Mouse (Mus musculus): ENCODE results near the gene Ppp1r3e. TPM values are rescaled to one million over a fixed set of nuclear protein-coding genes. Genes with fewer than 3 reads are reported as not detected.

Gene Ppp1r3e
- polyA plus RNA-seq, 1 experiment: 20.3 TPM

DNA sequence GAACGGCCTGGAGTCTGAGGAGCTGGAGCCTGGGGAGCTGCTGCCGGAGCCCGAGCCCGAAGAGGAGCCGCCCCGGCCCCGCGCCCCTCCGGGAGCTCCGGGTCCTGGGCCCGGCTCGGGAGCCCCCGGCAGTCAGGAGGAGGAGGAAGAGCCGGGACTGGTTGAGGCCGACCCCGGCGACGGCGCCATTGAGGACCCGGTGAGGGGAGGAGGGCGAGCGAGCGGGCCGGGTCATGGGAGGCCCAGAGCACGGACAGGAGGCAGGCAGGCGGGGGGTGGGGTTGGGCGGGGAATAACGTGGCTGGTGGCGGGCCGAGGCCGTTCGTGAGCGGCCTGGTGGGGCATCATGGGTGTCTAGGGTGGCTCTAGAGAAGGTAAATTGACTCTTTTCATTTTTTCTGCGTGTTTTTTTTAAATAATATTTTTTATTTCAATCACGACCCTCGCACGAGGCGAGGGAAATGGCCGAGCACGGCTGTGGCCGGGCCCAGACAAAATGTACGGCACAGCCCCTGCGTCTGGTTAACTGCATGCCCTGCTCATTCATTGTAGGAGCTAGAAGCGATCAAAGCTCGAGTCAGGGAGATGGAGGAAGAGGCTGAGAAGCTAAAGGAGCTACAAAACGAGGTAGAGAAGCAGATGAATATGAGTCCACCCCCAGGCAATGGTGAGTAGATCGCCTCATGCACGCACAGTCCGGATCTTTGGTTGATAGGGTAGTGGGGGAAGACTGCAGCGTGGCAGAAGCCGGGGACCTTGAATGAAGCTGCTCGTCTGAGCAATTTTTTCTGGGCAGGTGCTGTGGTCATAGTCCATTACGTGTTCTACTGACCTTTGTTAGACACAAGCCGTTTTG, 17.2 kb upstream of the Ppp1r3e start:
- Histone ChIP-seq H3K4me1 (ENCODE audit: control insufficient read depth, insufficient read depth, insufficient read length, low read length) (no peaks in the 10 kb centered on the region; the same call in 1 of the 2 replicates), H3K4me3 (ENCODE audit: insufficient read depth, low read depth, low read length) (peak overlapping the region; percentile 89), H3K27ac (replicated peaks; ENCODE audit: low read depth, low read length) (peak overlapping the region; percentile 46; the same call in 1 of the 2 replicates)

DNA sequence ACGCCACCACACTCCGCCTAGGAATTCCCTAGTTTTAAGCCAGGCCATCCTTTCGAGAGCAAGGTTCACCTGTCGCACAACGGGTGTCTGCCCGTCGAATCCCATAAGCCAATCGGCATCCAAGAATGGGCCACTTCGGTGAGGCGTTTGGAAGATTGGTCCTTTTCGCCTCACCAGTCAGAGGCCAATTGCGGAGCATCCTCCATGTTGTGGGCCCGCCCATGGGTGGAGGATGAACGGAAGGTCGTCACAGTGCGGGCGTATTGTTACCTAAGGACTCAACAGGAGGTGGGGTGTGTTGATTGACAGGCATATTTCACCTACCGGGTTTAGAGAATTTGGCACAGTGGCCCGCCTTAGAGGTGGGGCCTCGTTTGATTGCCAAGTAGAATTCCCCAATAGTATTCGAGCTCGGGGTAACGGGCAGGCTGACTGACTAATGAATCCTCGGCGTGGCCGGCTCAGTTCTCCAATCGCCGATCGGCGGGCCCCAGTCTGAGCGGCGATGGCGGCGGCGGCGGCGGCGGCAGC, 16.4 kb upstream of the Ppp1r3e start:
- Histone ChIP-seq H3K27ac (replicated peaks; ENCODE audit: low read depth, low read length) (peak overlapping the region; percentile 78), H3K4me1 (ENCODE audit: control insufficient read depth, insufficient read depth, insufficient read length, low read length) (no peaks in the 10 kb centered on the region; the same call in 1 of the 2 replicates), H3K4me3 (ENCODE audit: insufficient read depth, low read depth, low read length) (peak overlapping the region; percentile 64)

DNA sequence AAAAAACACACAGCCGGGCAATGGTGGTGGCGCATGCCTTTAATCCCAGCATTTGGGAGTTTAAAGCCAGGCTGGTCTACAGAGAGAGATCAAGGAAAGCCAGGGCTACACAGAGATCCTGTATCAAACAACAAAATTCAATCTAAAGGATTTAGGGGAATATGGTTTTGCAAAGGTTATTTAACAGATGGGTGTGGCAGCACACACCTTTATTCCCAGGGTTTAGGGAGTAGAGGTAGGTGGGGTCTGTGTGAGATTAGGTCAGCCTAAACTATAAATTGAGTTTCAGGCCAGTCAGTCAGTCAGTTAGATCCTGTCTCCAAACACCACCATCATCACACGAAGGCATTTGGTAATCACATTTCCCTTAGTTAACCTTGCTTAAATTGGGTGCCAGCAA, 14.8 kb upstream of the Ppp1r3e start, which contains the start of gene Pabpn1:
Pabpn1 (plus strand) TSS at position 301 of the 400 bp plus-strand sequence.
- H3K4me3 ChIP-seq (ENCODE audit: insufficient read depth, low read depth, low read length): peak within 1 kb of the TSS; percentile 64
- peak within 1 kb of the TSS; percentile 78 for H3K27ac ChIP-seq (replicated peaks; ENCODE audit: low read depth, low read length)
- H3K4me1 ChIP-seq (ENCODE audit: control insufficient read depth, insufficient read depth, insufficient read length, low read length): no peaks in the 10 kb centered on the region; the same call in 1 of the 2 replicates

DNA sequence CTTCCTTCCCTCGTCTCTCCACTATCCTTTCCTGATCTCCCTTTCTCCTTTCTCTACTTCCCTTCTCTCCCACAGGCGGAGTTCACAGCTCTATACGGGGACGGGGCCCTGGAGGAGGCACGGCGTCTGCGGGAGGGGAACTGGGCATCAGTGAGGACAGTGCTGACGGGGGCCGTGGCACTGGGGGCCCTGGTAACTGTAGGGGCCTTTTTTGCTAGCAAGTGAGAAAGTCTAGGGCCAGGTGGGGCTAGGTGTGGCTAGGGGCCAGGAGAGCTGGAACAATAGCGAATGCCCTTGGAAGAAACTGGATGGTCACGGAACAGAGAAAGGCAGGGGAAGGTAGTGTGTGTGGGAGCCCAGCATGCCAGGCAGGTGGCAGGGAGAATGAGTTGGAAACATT, 8.0 kb upstream of the Ppp1r3e start:
- no peak overlapping the region for H3K4me3 ChIP-seq (ENCODE audit: insufficient read depth, low read depth, low read length)
- no peak overlapping the region for H3K27ac ChIP-seq (replicated peaks; ENCODE audit: low read depth, low read length)
- 0 out of 2 replicates have a peak, but pooled peaks cover 2% of the 10 kb centered on the region for H3K4me1 ChIP-seq (ENCODE audit: control insufficient read depth, insufficient read depth, insufficient read length, low read length)

DNA sequence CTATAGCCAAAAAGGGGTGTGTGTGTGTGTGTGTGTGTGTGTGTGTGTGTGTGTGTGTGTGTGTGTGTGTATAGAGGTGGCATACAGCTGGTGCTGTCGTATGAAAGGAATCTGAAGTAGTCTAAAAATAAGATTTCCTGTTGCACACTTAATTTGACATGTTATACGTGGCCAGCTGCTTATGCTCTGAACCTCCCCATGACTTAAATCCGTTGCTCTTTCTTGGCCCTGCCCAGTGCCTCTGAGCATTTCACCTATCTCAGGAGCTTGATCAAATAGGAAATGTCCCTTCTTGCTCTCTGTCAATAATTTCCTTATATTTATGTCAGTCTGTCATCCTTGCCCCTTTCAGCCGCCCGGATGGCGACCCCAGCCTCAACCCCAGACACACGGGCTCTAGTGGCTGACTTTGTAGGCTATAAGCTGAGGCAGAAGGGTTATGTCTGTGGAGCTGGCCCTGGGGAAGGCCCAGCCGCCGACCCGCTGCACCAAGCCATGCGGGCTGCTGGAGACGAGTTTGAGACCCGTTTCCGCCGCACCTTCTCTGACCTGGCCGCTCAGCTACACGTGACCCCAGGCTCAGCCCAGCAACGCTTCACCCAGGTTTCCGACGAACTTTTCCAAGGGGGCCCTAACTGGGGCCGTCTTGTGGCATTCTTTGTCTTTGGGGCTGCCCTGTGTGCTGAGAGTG, 6.8 kb upstream of the Ppp1r3e start:
- 0 out of 2 replicates have a peak, but pooled peaks cover 2% of the 10 kb centered on the region for H3K4me1 ChIP-seq (ENCODE audit: control insufficient read depth, insufficient read depth, insufficient read length, low read length)
- peak overlapping the region; percentile 88 for H3K27ac ChIP-seq (replicated peaks; ENCODE audit: low read depth, low read length)

DNA sequence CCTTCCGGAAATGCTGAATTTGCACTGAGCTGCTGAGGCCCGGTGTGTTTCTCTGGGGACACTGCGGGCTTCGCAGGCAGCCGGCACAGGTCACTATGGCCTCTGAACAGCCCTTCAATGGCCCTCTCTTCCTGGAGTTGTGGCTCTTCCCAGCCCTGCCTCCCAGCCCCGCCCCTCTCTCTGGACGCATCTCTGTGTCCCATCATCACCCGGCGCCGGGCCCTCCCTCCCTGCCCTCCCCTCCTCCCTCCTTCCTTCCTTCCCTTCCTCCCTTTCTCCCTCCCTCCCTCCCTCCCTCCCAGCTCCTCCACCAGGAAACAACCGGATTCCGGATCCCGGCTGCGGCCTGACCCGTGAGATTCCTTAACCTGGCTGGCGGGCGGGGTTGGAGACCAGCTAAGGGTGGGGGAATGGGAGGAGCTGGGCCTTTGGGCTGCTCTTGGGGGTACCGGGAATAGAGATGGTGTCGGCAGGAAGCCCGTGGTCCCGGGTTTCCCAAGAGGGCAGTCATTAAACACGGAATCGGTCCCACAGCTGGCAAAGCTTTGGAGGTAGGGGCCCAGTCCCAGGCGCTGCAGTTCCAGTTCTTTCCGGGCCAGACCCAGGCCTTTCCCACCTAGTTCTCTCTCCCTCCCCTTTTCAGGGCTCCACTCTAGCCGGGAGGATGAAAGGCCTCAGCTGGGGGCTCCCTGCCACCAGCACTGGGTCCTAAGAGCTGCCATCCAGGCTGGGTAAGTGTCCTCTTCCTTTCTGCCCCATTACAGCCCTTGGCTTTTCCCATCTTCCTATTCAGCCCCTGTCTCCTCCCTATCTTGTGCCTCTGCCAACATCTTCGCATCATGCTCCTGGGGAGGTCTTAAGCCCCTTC, 6.0 kb upstream of the Ppp1r3e start, which contains the start of the genes Bcl2l2 and Gm20521:
Bcl2l2 (plus strand) TSS at position 224 of the 868 bp plus-strand sequence.
Gm20521 (plus strand) TSS at position 288 of the 868 bp plus-strand sequence.
- Histone ChIP-seq H3K4me1 (ENCODE audit: control insufficient read depth, insufficient read depth, insufficient read length, low read length) (0 out of 2 replicates have a peak, but pooled peaks cover 2% of the 10 kb centered on the region), H3K4me3 (ENCODE audit: insufficient read depth, low read depth, low read length) (peak within 1 kb of the TSS; percentile 75), H3K27ac (replicated peaks; ENCODE audit: low read depth, low read length) (peak within 1 kb of the TSS; percentile 92)

More for the DNA sequence above, 6.8 kb upstream of the Ppp1r3e start:
- H3K4me3 ChIP-seq (ENCODE audit: insufficient read depth, low read depth, low read length): peak overlapping the region; percentile 75

DNA sequence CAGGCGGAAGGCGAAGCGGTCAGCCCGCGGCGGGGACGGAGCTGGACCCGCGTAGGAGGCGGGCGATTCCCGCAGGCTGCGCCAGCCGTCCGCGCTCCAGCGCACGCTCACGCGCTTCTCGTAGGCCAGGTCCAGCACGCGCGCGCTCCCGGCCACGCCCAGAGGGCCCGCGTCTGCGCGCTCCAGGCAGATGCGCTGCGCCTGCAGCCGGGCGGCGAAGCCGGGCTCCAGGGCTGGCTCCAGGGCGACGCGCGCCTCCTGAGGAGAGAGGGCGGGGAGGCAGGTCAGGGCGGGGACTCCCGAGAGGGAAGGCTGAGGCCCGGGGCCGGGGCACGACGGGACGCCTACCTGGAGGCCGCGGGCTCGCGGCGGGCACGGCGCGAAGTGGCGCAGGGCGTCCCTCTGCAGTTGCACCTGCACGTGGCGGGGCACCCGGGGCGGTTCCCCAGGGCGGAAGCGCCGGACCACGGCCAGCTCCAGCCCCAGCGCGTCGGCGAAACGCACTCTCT, 757 bp downstream of the Ppp1r3e start:
- H3K27ac ChIP-seq (replicated peaks; ENCODE audit: low read depth, low read length): 0 out of 2 replicates have a peak overlapping the region, but pooled peaks have one; percentile 23
- H3K4me3 ChIP-seq (ENCODE audit: insufficient read depth, low read depth, low read length): peak overlapping the region; percentile 61
- 0 out of 2 replicates have a peak, but pooled peaks cover 2% of the 10 kb centered on the region for H3K4me1 ChIP-seq (ENCODE audit: control insufficient read depth, insufficient read depth, insufficient read length, low read length)

DNA sequence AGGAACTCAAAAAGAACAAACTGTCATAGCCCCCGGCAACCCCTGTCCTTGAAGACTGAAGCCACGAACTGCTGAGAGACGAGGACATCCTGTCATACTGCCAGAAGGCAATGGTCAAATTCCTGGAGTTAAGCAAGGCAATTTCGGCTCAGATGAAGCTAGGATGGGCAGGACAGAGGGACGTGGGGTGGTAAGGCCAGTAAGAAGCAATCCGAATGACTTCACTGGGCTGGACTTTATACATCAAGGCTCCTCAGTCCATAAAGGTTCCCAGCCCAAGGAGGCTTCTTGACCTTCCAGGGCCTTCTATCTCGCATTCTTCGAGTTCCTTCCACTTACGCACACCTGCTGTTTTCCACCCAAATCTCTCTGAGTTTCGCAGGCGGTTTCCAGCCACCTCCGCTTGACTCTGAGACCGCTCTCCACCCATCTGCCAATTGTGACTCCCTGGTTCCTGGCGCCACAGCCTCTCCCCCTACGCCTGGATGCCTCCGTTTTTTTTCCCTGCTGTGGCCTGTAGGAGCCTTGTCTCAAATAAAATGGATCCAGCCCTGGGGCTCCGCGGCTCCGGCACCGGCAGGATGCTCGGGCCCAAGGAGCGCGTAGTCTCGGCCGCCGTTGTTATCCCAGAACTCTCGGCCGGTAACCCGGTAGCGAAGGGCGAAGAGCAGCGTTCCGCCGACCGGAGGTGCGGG, 1.4 kb downstream of the Ppp1r3e start:
- Histone ChIP-seq H3K27ac (replicated peaks; ENCODE audit: low read depth, low read length) (0 out of 2 replicates have a peak overlapping the region, but pooled peaks have one; percentile 23), H3K4me1 (ENCODE audit: control insufficient read depth, insufficient read depth, insufficient read length, low read length) (0 out of 2 replicates have a peak, but pooled peaks cover 2% of the 10 kb centered on the region), H3K4me3 (ENCODE audit: insufficient read depth, low read depth, low read length) (peak overlapping the region; percentile 61)

DNA sequence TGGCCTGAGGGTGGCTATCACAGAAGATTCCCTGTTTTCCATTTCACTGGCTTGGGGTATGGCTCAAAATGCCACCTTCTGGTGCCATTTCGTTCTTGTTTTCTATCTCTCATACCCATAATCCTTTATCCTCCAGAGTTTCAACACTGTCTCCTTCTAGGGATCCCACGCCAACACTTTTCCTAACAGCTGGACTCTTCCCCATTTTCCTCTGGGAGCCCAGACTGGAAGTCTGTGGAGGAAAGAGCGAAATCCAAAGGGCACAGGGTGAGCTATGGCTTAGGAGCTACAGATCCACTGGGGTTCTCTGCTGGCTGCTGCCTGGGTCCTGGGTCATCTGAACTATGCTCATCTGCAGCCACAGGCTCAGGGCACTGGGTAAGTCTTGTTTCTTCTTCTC, 3.2 kb downstream of the Ppp1r3e start:
- 0 out of 2 replicates have a peak, but pooled peaks cover 2% of the 10 kb centered on the region for H3K4me1 ChIP-seq (ENCODE audit: control insufficient read depth, insufficient read depth, insufficient read length, low read length)
- no peak overlapping the region for H3K4me3 ChIP-seq (ENCODE audit: insufficient read depth, low read depth, low read length)
- H3K27ac ChIP-seq (replicated peaks; ENCODE audit: low read depth, low read length): no peak overlapping the region

DNA sequence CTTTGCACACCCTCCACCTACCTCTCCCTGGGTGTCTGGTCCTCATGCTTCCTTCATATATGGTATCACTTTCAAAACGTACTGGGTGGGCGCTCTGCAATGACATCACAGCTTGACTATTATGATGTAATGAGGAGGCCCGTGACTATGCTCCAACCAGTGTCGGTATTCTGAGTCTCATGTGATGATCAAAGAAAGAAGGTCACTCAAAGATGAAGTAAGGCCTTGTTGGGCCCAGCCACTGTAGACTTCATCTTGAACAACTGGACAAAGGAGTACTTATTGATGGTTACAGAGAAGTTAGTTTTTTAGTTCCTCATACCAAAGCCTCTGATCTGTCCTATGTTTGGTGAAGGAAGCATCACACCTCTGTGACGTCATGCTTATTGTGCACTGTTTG, 6.5 kb downstream of the Ppp1r3e start, which contains the start of gene Homez:
Homez (minus strand) TSS at position 101 of the 400 bp plus-strand sequence.
- no peak within 1 kb of the TSS for H3K27ac ChIP-seq (replicated peaks; ENCODE audit: low read depth, low read length)
- 0 out of 2 replicates have a peak, but pooled peaks cover 2% of the 10 kb centered on the region for H3K4me1 ChIP-seq (ENCODE audit: control insufficient read depth, insufficient read depth, insufficient read length, low read length)
- H3K4me3 ChIP-seq (ENCODE audit: insufficient read depth, low read depth, low read length): no peak within 1 kb of the TSS

DNA sequence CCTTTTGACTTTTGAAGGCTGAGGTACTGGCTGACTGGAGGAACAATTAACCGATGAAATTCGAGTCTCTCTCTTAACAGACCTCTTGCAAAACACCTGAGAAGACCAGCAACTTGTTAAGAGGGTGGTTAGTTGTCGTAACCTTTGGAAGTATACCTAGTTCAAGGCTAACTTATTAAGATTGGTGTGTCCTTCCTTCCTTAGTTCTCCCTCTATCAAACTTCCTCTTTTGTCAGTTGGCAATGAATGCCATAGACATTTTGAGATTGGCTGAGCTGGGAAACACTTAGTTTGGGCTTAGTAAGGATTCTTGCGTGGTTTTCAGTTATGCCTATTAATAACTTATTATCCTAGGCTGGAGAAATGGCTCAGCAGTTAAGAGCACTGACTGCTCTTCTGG, 9.3 kb downstream of the Ppp1r3e start:
- H3K4me3 ChIP-seq (ENCODE audit: insufficient read depth, low read depth, low read length): no peak overlapping the region
- H3K27ac ChIP-seq (replicated peaks; ENCODE audit: low read depth, low read length): no peak overlapping the region

DNA sequence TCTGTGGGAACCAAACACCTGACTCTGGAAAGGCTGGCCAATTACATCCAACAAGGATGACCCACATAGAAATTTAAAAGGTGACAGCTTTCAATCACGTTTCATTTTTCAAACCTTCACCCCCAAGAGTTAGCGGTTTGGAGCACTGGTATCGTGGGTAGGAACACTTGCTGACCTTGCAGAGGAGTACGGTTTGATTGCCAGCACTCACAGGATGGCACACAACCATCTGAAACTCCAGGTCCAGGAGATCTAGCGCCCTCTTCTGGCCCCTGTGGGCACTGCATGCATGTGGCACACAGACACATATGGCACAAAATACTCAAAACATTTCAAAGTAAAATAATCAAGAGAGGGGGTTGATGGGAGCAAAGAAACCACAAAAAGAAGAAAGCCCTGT, 10.4 kb downstream of the Ppp1r3e start:
- no peak overlapping the region for H3K4me3 ChIP-seq (ENCODE audit: insufficient read depth, low read depth, low read length)
- H3K4me1 ChIP-seq (ENCODE audit: control insufficient read depth, insufficient read depth, insufficient read length, low read length): no peaks in the 10 kb centered on the region
- H3K27ac ChIP-seq (replicated peaks; ENCODE audit: low read depth, low read length): no peak overlapping the region

More for the DNA sequence above, 9.3 kb downstream of the Ppp1r3e start:
- H3K4me1 ChIP-seq (ENCODE audit: control insufficient read depth, insufficient read depth, insufficient read length, low read length): no peaks in the 10 kb centered on the region

DNA sequence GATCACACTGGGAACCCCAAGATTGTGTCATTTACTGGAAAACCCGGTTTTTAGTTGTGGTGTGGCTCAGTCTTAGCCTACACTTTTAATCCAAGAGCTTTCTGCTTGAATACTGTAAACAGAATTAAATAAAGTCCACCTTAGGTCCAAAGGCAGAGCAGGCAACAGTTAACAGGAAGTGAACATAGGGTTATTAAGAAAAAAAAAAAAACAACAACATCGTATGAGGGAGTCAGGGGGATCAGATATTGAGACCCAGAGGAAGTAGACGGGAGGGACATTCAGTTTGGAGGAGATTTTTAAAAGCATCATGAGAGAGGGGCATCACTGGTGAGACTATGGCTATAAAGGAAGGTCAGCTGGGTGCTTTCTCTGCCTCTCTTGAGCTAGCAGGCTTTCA, 11.1 kb downstream of the Ppp1r3e start:
- no peaks in the 10 kb centered on the region for H3K4me1 ChIP-seq (ENCODE audit: control insufficient read depth, insufficient read depth, insufficient read length, low read length)
- no peak overlapping the region for H3K27ac ChIP-seq (replicated peaks; ENCODE audit: low read depth, low read length)
- H3K4me3 ChIP-seq (ENCODE audit: insufficient read depth, low read depth, low read length): no peak overlapping the region
